Mouse (Mus musculus) stomach, embryonic 15.5 days (tissue): ENCODE measurements at regions not wholly inside any gene's neighbourhood (a gene's known extent, or its start where the extent isn't known, plus 50 kb on each side); places are given as distances from the start of the nearest gene placed in this dataset.
A peak's percentile ranks its signal among the peaks of the same experiment; 100 is the strongest.

Experiments
- ATAC-seq: fragments of 200-750 bp; cut with Nextera tagmentation; 2 replicates; pipeline ENCODE4 v1.8.0; 2017; ENCODE audit warnings: low read depth, moderate number of reproducible peaks, moderate TSS enrichment; ENCODE audit not compliant: insufficient read depth, low FRiP score
- H3K27ac ChIP-seq: fragments of 300-500 bp; sonication (generic); 2 replicates; pipeline ENCODE4 v1.5.1; 2015; ENCODE audit warnings: mild to moderate bottlenecking, inconsistent platforms
- H3K27me3 ChIP-seq: fragments of 300-500 bp; sonication (generic); replicated peaks from 2 replicates; pipeline ENCODE4 v1.6.1; 2015; ENCODE audit warnings: inconsistent platforms
- H3K36me3 ChIP-seq: fragments of 300-500 bp; sonication (generic); 2 replicates; pipeline ENCODE4 v1.6.1; 2015; ENCODE audit warnings: inconsistent platforms
- H3K4me1 ChIP-seq: fragments of 300-500 bp; sonication (generic); 2 replicates; pipeline ENCODE4 v1.6.1; 2015; ENCODE audit warnings: inconsistent platforms
- H3K4me2 ChIP-seq: fragments of 300-500 bp; sonication (generic); 2 replicates; pipeline ENCODE4 v1.6.1; 2015; ENCODE audit warnings: mild to moderate bottlenecking, inconsistent platforms
- H3K4me3 ChIP-seq: fragments of 300-500 bp; sonication (generic); replicated peaks from 2 replicates; pipeline ENCODE4 v1.5.1; 2015; ENCODE audit warnings: inconsistent platforms
- H3K9ac ChIP-seq: fragments of 300-500 bp; sonication (generic); 2 replicates; pipeline ENCODE4 v1.6.1; 2015; ENCODE audit warnings: inconsistent platforms
- H3K9me3 ChIP-seq: fragments of 300-500 bp; sonication (generic); 2 replicates; pipeline ENCODE4 v1.6.1; 2016; ENCODE audit warnings: inconsistent platforms
- WGBS: fragments of 180-500 bp; shearing (Covaris S2); methylation state at CpG from one replicate; pipeline ENCODE4 v1.1.7; 2015; 5-methylcytosine and 5-hydroxymethylcytosine counted together

DNA sequence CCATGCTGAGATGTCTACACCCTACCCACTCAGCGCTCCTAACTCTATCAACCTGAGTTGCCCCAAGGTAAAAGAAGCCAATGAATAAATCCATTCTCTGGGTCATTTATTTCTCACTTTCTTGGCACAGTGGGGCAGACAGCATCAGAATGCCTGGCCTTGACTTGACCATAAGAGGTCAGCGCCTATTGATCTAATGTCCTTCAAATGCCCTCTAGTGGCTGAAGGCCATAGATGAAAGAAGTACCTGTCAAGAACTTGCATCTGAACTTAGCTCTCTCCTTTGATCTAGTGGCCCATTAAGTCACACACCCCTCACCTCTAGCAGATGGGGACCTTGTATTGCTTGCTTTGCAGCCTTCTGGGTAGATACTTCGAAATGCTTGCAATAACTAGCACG lies 159.5 kb upstream of the Smarca2 start:
- 80% methylated on average over 4 of the region's 4 CpGs for WGBS

DNA sequence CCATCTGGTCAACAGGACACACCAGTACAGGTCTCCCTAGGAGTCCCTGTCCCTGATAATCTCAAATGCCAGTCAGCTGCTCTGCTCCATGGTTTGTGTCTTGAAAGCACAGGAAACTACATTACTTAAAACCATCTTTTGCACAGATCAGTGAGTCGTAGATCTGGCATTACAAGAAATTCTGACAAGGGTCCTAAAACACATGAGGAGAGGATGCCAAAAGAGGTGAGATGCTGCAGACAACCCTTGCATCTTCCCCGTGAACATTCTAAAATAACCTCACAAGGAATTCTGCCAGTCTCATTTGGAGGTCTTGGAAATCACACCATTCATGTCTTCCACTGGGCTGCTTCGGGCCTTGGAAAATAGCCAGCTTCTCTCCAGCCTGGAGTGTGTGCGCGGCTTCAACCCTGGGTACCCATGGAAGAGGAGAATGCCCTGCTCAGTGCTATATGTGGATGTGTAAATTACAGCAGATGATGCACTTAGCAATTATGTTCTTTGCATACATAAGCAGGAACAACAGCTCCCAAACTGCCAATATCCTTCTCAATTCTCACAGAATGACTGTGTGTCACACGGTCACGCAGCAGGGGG lies 157.3 kb upstream of the Smarca2 start:
- no peak overlapping the region for H3K9ac ChIP-seq
- ATAC-seq, result no peak
- WGBS, result 81% methylated on average over 7 of the region's 7 CpGs
- no peaks in the 10 kb centered on the region for H3K27me3 ChIP-seq
- H3K27ac ChIP-seq, result no peak overlapping the region
- H3K36me3 ChIP-seq, result no peaks in the 10 kb centered on the region
- H3K4me1 ChIP-seq, result no peaks in the 10 kb centered on the region
- no peak overlapping the region for H3K4me2 ChIP-seq
- no peaks in the 10 kb centered on the region for H3K9me3 ChIP-seq
- H3K4me3 ChIP-seq, result no peak overlapping the region

More for the DNA sequence above, 159.5 kb upstream of the Smarca2 start:
- no peak for ATAC-seq
- H3K27ac ChIP-seq, result no peak overlapping the region
- no peaks in the 10 kb centered on the region for H3K4me1 ChIP-seq
- no peak overlapping the region for H3K9ac ChIP-seq
- no peaks in the 10 kb centered on the region for H3K9me3 ChIP-seq
- H3K4me3 ChIP-seq, result no peak overlapping the region
- H3K36me3 ChIP-seq, result no peaks in the 10 kb centered on the region
- no peaks in the 10 kb centered on the region for H3K27me3 ChIP-seq
- no peak overlapping the region for H3K4me2 ChIP-seq

DNA sequence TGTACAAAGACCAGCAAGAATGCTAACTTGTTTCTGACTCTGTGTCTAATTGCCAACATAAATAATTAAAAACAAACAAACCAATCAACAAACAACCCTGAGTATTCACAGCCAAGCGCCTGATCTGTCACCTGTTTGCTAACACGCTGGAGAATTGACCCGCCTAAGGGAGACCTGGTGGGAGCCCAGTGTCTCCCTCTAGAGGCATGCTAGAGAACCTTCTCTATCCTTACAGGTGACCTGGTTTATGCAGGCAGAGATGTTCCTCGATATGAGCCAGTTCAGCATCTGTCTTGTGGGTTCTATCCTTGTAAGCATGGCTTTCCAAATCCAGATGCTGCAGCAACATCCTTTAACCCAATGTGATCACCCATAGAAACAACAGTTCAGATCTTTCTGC lies 143.1 kb upstream of the Smarca2 start:
- Histone ChIP-seq H3K4me2 (no peak overlapping the region), H3K9me3 (no peaks in the 10 kb centered on the region), H3K4me3 (no peak overlapping the region), H3K27me3 (no peaks in the 10 kb centered on the region), H3K36me3 (no peaks in the 10 kb centered on the region), H3K9ac (no peak overlapping the region), H3K27ac (no peak overlapping the region), H3K4me1 (no peaks in the 10 kb centered on the region)
- WGBS, result 57% methylated on average over 4 of the region's 4 CpGs
- no peak for ATAC-seq

DNA sequence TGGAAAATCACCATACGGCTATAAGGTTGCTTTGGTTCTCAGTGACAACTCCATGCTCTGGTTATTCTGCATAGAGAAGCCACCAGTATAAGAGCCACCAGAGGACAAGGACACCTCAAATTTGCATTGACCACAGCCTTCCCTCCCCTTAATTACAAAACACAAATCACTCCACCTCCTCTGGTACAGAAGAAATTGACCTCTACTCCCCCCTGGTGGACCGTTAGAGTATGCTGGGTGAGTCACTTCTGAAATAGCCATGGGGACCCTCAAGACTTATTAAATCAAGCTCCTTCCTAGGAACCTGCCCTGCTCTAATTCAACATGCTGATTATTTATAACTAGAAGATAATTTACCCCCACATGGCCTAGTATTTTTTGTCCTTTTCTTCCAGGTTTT lies 139.6 kb upstream of the Smarca2 start:
- Histone ChIP-seq H3K27ac (no peak overlapping the region), H3K36me3 (no peaks in the 10 kb centered on the region), H3K27me3 (no peaks in the 10 kb centered on the region), H3K4me2 (no peak overlapping the region), H3K4me1 (no peaks in the 10 kb centered on the region), H3K4me3 (no peak overlapping the region), H3K9ac (no peak overlapping the region), H3K9me3 (no peaks in the 10 kb centered on the region)
- WGBS, result 41% methylated on average over 2 of the region's 2 CpGs
- ATAC-seq, result no peak

DNA sequence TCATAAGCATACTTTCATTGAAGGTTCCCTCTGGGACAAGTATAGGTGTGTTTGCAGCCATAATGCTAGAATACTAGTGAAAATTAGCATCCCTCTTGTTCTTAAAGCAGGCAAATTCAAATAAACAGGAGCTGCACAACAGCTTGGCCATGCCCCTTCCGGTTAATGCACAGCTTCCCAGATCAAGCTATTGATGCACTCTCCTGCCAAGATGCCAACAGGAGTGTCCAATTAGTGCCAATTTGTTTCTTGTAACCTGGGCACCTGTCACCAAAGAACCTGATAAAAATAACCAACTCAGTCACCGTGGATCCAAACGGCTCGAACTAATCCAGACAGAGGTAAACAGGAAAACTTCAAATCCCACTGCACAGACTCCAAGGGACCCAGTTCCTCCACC lies 138.6 kb upstream of the Smarca2 start:
- Histone ChIP-seq H3K36me3 (no peaks in the 10 kb centered on the region), H3K9me3 (no peaks in the 10 kb centered on the region), H3K27me3 (no peaks in the 10 kb centered on the region), H3K4me2 (no peak overlapping the region), H3K27ac (no peak overlapping the region), H3K4me1 (no peaks in the 10 kb centered on the region), H3K9ac (no peak overlapping the region), H3K4me3 (no peak overlapping the region)
- 75% methylated on average over 4 of the region's 4 CpGs for WGBS
- no peak for ATAC-seq

DNA sequence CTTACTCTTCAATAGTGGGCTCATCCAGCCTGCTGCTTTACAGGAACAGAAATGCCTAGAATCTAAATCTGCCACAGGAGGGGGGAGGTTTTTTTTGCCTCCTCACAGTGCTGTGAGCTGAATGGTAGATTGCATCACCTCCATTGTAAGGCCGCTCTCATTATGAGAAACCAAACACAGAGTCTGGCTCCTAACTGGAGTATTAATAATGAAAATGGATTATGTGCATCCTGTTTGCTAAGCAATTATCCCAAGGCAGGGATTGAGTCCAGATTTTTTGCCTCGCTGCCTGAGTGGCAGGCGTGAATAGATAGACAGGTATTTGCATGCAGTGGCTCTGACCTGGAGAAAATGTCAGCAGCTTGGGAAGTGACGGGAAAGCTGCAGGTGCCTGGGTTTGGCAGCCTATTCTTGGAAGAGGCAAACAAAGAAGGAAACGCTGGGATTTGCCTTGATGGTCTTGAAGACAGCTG lies 137.6 kb upstream of the Smarca2 start:
- H3K36me3 ChIP-seq, result no peaks in the 10 kb centered on the region
- WGBS, result 52% methylated on average over 5 of the region's 5 CpGs
- H3K4me3 ChIP-seq, result no peak overlapping the region
- no peaks in the 10 kb centered on the region for H3K27me3 ChIP-seq
- no peak overlapping the region for H3K9ac ChIP-seq
- H3K4me1 ChIP-seq, result no peaks in the 10 kb centered on the region
- H3K27ac ChIP-seq, result no peak overlapping the region
- ATAC-seq, result no peak
- no peaks in the 10 kb centered on the region for H3K9me3 ChIP-seq
- no peak overlapping the region for H3K4me2 ChIP-seq

DNA sequence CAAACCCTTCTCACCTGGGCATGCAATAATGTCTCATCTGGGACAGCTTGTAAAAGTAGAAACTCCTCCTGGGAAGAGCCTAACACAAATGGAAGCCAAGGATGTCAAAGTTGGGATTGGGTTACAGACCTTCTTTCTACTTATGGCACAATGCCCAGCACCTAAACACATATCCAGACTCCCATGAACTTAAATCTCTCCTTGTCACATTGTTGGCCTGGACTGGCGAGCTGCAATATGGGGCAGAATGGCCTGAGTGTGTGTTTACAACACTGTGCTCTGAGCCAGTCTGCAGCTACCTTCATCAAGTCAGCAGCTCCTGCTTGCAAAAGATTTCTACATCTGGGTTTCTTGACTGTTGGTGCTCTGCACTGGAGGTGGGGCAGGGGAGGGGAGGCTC lies 132.2 kb upstream of the Smarca2 start:
- Histone ChIP-seq H3K27me3 (no peaks in the 10 kb centered on the region), H3K4me2 (no peak overlapping the region), H3K4me1 (peaks cover 5% of the 10 kb centered on the region; the same call in 1 of the 2 replicates), H3K36me3 (no peaks in the 10 kb centered on the region), H3K4me3 (no peak overlapping the region), H3K9ac (no peak overlapping the region), H3K27ac (0 out of 2 replicates have a peak overlapping the region, but pooled peaks have one; percentile 42), H3K9me3 (no peaks in the 10 kb centered on the region)
- no peak for ATAC-seq
- WGBS, result 35% methylated on average over 1 of the region's 1 CpGs

DNA sequence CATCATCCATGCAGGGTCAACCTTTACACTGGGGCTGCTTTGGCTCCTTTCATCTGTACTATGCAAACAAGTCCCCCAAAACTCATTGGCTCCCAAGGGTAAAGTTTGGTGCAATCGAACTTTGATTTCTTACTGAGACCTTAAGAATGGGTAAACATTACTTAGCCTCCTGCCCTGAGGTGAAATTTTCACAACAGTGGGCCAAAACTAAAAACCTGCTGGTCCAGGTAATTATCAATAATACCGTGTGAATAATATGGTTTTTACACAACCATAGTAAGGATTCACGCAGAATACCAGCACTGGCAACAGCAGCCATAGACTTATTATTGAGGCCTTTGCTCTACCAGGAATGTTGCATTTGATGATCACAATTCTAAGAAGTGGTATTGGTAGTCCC lies 131.6 kb upstream of the Smarca2 start:
- 72% methylated on average over 3 of the region's 3 CpGs for WGBS
- no peaks in the 10 kb centered on the region for H3K36me3 ChIP-seq
- H3K4me3 ChIP-seq, result no peak overlapping the region
- ATAC-seq, result no peak
- H3K27ac ChIP-seq, result 0 out of 2 replicates have a peak overlapping the region, but pooled peaks have one; percentile 42
- H3K9me3 ChIP-seq, result no peaks in the 10 kb centered on the region
- H3K9ac ChIP-seq, result no peak overlapping the region
- H3K4me1 ChIP-seq, result peaks cover 5% of the 10 kb centered on the region; the same call in 1 of the 2 replicates
- no peak overlapping the region for H3K4me2 ChIP-seq
- no peaks in the 10 kb centered on the region for H3K27me3 ChIP-seq

DNA sequence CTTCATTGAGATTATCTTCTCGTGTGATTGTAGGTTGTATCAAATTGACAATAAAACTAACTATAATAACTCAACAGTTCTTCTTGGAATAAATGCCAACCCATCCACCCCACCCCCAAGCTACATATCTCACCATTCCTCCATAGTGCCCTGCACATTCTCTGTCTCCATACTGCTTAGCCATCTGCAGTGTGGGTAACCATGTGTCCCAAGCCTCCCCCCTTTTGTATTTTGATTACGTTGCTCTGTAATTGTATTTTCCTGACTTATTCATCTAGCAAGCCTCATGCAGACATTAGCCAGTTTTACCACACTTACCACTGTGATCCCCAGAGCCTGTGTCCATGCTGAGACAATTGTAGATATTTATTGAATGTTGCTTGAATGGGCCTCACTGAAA lies 129.7 kb upstream of the Smarca2 start:
- 82% methylated on average over 2 of the region's 2 CpGs for WGBS
- peaks cover 5% of the 10 kb centered on the region; the same call in 1 of the 2 replicates for H3K4me1 ChIP-seq
- ATAC-seq, result no peak

DNA sequence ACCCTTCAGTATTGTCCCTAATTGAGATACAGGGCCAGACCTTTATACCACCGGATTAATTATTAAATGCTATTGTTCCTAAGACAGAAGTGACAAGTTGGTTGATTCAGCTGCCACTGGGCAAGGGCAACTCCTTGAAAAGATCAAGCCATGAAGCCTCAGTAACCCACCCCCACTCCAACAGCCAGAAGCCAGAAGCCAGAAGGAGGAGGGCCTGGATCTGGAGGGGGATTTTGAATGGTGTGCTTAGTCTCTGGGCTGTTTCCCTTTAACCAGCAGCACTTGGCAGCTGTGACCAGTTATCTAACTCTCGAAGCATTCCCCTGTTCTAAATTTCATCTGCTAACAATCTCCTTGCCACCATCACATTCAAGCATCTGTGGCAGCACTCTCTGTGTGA lies 129.1 kb upstream of the Smarca2 start:
- Histone ChIP-seq H3K4me1 (peaks cover 5% of the 10 kb centered on the region; the same call in 1 of the 2 replicates), H3K27me3 (no peaks in the 10 kb centered on the region), H3K4me2 (no peak overlapping the region), H3K27ac (peak overlapping the region; percentile 54; the same call in 1 of the 2 replicates), H3K9me3 (no peaks in the 10 kb centered on the region), H3K36me3 (no peaks in the 10 kb centered on the region), H3K4me3 (no peak overlapping the region), H3K9ac (no peak overlapping the region)
- 57% methylated on average over 2 of the region's 2 CpGs for WGBS
- no peak for ATAC-seq

More for the DNA sequence above, 129.7 kb upstream of the Smarca2 start:
- no peaks in the 10 kb centered on the region for H3K9me3 ChIP-seq
- H3K27me3 ChIP-seq, result no peaks in the 10 kb centered on the region
- H3K9ac ChIP-seq, result no peak overlapping the region
- no peaks in the 10 kb centered on the region for H3K36me3 ChIP-seq
- no peak overlapping the region for H3K4me3 ChIP-seq
- H3K4me2 ChIP-seq, result no peak overlapping the region
- no peak overlapping the region for H3K27ac ChIP-seq

DNA sequence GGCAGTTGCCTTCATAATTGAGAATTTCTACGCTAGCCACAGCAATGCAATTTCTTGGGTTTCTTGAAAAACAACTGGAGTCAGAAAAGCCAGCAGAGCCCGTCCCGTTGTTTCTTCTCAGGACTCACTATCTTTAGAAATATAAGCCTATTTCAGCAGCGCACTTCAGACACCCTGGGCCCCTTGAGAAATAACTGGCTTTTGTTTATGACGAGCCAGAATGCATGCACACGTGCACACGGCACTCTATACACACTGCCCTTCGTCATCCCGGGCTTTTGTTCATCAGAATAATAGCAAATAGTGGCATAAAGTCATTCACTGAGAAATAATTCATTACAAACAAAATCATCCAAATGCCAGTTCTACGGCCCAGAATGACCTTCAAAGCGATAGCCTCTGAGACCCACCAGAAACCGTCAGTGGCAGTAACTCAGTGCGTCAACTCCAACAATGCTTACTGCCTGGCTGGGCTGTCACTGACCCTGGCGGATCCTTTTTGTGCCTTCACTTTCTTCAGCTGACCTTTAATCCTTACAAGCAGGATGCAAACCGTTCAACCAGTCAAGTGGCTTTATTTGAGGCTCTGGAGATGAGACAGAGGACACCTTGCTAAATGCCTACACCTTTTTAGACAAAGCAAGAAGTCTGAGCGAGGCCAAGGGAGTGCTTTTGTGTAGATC lies 126.7 kb upstream of the Smarca2 start:
- WGBS, result 68% methylated on average over 16 of the region's 16 CpGs
- H3K4me3 ChIP-seq, result no peak overlapping the region
- no peak for ATAC-seq
- H3K9ac ChIP-seq, result no peak overlapping the region
- H3K36me3 ChIP-seq, result no peaks in the 10 kb centered on the region
- H3K27ac ChIP-seq, result no peak overlapping the region
- no peaks in the 10 kb centered on the region for H3K27me3 ChIP-seq
- peaks cover 5% of the 10 kb centered on the region; the same call in 1 of the 2 replicates for H3K4me1 ChIP-seq
- no peaks in the 10 kb centered on the region for H3K9me3 ChIP-seq
- H3K4me2 ChIP-seq, result no peak overlapping the region

DNA sequence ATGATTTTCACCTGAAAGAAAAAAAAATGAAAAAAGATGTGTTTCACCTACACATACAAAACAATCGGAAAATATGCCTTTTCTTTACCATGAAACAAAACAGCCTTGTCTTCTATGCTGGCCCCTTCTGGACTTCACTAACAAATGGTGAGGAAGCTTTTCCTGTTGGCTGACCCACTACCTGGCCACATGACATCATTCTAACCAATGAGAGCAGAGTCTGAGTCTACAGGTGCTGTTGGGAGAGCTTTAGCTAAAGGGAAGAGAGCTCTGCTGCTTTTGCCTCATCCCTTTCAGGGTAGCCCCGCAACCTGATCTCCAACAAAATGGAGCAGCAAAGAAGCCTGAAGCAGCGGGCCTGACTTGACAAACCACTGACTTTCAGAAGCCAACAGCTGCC lies 120.5 kb upstream of the Smarca2 start:
- H3K27me3 ChIP-seq, result no peaks in the 10 kb centered on the region
- H3K27ac ChIP-seq, result no peak overlapping the region
- H3K9ac ChIP-seq, result no peak overlapping the region
- no peak overlapping the region for H3K4me3 ChIP-seq
- 68% methylated on average over 3 of the region's 3 CpGs for WGBS
- H3K9me3 ChIP-seq, result no peaks in the 10 kb centered on the region
- no peaks in the 10 kb centered on the region for H3K36me3 ChIP-seq
- ATAC-seq, result no peak
- H3K4me1 ChIP-seq, result no peaks in the 10 kb centered on the region
- H3K4me2 ChIP-seq, result no peak overlapping the region
